Mouse (Mus musculus) heart, postnatal 0 days (tissue): ENCODE results near the gene Flnb. TPM values are rescaled to one million over a fixed set of nuclear protein-coding genes. Genes with fewer than 3 reads are reported as not detected.

Experiments used
- ATAC-seq: fragments of 200-750 bp; cut with Nextera tagmentation; 2 replicates; pipeline ENCODE4 v1.8.0; 2017; ENCODE audit warnings: low read depth, moderate number of reproducible peaks, moderate library complexity; ENCODE audit not compliant: insufficient read depth
- DNase-seq: peaks from one replicate; pipeline ENCODE4 v3.0.0-alpha.2; 2016; ENCODE audit warnings: low spot score
- H3K27ac ChIP-seq: fragments of 300-500 bp; sonication (generic); 2 replicates; pipeline ENCODE4 v1.5.1; 2014; ENCODE audit warnings: low read depth, mild to moderate bottlenecking
- H3K27me3 ChIP-seq: fragments of 300-500 bp; sonication (generic); 2 replicates; pipeline ENCODE4 v1.6.1; 2014; ENCODE audit warnings: low read length, mixed read lengths; ENCODE audit not compliant: control insufficient read depth, insufficient read depth
- H3K36me3 ChIP-seq: fragments of 300-500 bp; sonication (generic); replicated peaks from 2 replicates; pipeline ENCODE4 v1.6.1; 2014; ENCODE audit warnings: low read length, mixed read lengths; ENCODE audit not compliant: control insufficient read depth, insufficient read depth
- H3K4me1 ChIP-seq: fragments of 300-500 bp; sonication (generic); 2 replicates; pipeline ENCODE4 v1.6.1; 2014; ENCODE audit warnings: antibody characterized with exemption; ENCODE audit not compliant: control insufficient read depth, insufficient read depth
- H3K4me2 ChIP-seq: fragments of 300-500 bp; sonication (generic); 2 replicates; pipeline ENCODE4 v1.6.1; 2014; ENCODE audit warnings: low read depth, mild to moderate bottlenecking, low read length, moderate library complexity
- H3K4me3 ChIP-seq: fragments of 300-500 bp; sonication (generic); 2 replicates; pipeline ENCODE4 v1.5.1; 2014; ENCODE audit warnings: low read depth, low read length
- H3K9ac ChIP-seq: fragments of 300-500 bp; sonication (generic); replicated peaks from 2 replicates; pipeline ENCODE4 v1.6.1; 2014; ENCODE audit warnings: low read depth, low read length, mixed read lengths
- H3K9me3 ChIP-seq: fragments of 300-500 bp; sonication (generic); replicated peaks from 2 replicates; pipeline ENCODE4 v1.6.1; 2016; ENCODE audit warnings: low read length; ENCODE audit not compliant: control insufficient read depth
- CTCF ChIP-seq: IDR thresholded peaks from 2 replicates; pipeline ENCODE4 v1.5.1; 2016; ENCODE audit warnings: antibody characterized with exemption, control low read depth, low read depth
- EP300 ChIP-seq: IDR thresholded peaks from 2 replicates; pipeline ENCODE4 v1.6.1; 2016; ENCODE audit warnings: antibody characterized with exemption, low read depth
- WGBS: fragments of 180-500 bp; shearing (Covaris S2); extraction: QIAGEN DNeasy Blood & Tissue Kit; methylation state at CpG from one replicate; pipeline ENCODE4 v1.1.7; 2014; 5-methylcytosine and 5-hydroxymethylcytosine counted together
- polyA plus RNA-seq: library from polyadenylated mRNA; unstranded; fragments of >200 nt; fragmentation: Nextera tagmentation; extraction: Ambion mirVana; gene quantifications from 2 replicates; pipeline ENCODE4 v1.2.1, GENCODE M21; 2015
- total RNA-seq: library from RNA; depleted of rRNA; stranded (reverse); fragments of >200 nt; gene quantifications from 2 replicates; pipeline ENCODE4 v1.2.3, GENCODE M21; 2014; ENCODE audit warnings: low replicate concordance

The Flnb gene
- total and polyA plus RNA-seq, 2 experiments from 2014 or later: 4.0 to 40.7 TPM

DNA sequence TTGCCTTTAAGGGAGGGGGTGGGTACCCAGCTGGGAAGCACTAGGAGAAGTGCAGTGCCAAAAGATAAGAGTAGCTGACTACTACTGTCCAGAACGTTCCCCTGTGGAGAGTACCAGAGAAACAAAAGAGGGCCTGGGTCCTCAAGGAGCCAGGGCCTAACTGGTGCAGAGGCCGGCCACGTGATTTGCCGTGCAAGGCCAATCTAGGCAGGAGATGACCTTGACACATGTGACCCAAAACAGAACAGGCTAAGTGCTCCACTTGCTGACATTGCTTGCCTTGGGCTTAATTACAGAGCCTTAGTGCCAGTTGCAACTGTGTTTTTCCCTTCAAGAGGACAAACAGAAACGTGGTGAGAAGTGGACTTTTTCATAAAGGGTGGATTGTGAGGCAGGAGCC is 123.7 kb downstream of the Flnb start:
- ATAC-seq (no peak), DNase-seq (no peak)
- H3K4me3 ChIP-seq: no peak overlapping the region
- no peaks in the 10 kb centered on the region for H3K27me3 ChIP-seq
- H3K4me1 ChIP-seq: peaks cover 16% of the 10 kb centered on the region
- no peak for TF ChIP-seq CTCF
- TF ChIP-seq EP300: no peak
- no peaks in the 10 kb centered on the region for H3K9me3 ChIP-seq
- no peak overlapping the region for H3K9ac ChIP-seq
- 24% methylated on average over 5 of the region's 5 CpGs for WGBS
- H3K27ac ChIP-seq: 0 out of 2 replicates have a peak overlapping the region, but pooled peaks have one; percentile 32
- no peak overlapping the region for H3K4me2 ChIP-seq
- H3K36me3 ChIP-seq: peaks cover 39% of the 10 kb centered on the region; the same call in 1 of the 2 replicates

DNA sequence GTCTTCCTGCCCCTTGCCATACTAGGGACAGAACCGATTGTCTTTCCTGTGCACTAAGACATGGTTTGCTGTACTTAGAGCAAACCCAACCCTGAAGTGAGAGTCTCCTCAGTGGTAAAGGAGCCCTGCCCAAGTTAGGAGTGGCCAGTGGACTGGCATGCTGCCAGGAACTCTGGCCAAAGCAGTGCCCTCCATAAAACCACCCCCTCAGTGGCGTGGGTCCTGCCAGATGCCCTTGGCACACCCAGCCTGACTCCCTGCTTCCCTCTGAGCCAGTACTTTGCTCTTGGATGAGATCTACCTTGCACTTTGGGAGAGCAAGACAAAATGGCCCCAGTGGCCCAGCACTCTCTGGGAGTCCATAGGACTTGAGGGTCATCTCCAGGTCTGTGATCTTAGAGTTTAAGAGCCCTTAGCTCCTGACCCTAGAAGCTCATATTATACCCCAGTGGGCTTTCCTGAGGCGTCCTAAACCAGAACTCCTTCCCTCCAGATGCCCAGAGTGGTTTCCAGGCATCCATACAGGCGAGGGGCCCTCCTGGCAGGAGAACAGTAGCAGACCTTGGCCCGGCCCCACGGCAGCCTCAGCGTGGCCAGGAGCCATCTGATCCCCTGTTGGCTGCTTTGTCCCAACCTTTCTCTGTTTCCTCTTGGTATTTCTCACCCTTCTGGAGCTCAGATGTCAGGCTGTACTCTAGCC is 125.5 kb downstream of the Flnb start:
- Histone ChIP-seq H3K4me1 (peaks cover 16% of the 10 kb centered on the region), H3K27me3 (no peaks in the 10 kb centered on the region), H3K4me2 (no peak overlapping the region), H3K27ac (no peak overlapping the region), H3K4me3 (no peak overlapping the region), H3K9me3 (no peaks in the 10 kb centered on the region), H3K9ac (no peak overlapping the region), H3K36me3 (peaks cover 42% of the 10 kb centered on the region; the same call in 1 of the 2 replicates)
- TF ChIP-seq CTCF (no peak), EP300 (no peak)
- DNase-seq: no peak
- ATAC-seq: peak; percentile 56
- WGBS: 56% methylated on average over 7 of the region's 7 CpGs

DNA sequence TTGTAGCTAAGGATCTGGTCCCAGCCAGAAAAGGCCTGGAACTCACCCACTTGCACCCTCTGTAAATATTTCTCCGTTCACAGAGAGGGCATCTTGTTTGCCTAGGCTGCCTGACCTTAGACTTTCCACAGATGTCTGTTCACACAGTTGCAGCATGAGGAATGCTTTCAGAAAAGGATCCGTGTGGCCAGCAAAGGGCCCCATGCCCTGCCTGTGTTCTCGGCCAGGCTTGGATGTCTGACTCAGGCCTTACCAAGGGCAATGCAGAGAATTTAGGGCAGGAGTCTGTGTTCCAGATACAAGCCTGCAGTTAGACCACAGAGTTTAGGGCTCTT is 126.0 kb downstream of the Flnb start:
- H3K27me3 ChIP-seq: no peaks in the 10 kb centered on the region
- WGBS: 51% methylated on average over 3 of the region's 3 CpGs
- H3K36me3 ChIP-seq: peaks cover 40% of the 10 kb centered on the region; the same call in 1 of the 2 replicates
- no peak overlapping the region for H3K9ac ChIP-seq
- no peaks in the 10 kb centered on the region for H3K9me3 ChIP-seq
- H3K4me3 ChIP-seq: no peak overlapping the region
- H3K4me2 ChIP-seq: no peak overlapping the region
- H3K27ac ChIP-seq: no peak overlapping the region
- peaks cover 16% of the 10 kb centered on the region for H3K4me1 ChIP-seq
- ATAC-seq (no peak), DNase-seq (no peak)
- TF ChIP-seq CTCF (no peak), EP300 (no peak)

DNA sequence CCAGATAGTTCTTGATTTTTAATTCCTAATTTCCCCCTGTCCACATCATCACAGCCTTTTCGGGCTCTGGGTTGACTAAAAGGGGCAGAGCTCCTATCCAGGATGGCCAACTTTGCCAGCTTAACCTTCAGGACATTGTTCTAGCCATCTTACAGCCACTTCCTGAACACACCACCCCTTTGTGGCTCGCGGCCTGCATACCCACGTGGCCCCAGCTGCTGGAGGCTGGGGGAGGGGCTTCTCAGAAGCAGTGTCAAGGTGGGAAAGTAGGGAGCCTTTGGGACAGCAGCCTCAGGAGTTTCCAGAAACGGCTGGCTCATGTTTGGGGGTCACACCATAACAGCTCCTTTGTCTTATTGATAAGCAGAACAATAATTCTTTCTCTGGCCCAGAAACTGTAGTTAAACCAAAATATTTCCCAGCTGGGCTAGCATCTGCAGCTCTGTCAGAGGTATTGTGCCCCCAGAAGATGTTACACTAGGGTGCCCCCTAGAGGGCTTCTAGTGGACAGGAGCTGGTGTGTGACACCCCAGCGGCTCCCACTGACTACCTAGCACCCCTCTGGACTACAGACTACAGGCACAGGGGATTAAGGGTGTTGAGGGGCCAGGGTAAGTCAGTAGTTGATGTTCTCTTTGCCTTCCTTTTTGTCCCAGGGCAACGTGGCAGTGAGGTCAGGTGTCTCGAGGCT is 126.7 kb downstream of the Flnb start:
- Histone ChIP-seq H3K4me1 (peaks cover 16% of the 10 kb centered on the region), H3K4me2 (no peak overlapping the region), H3K4me3 (no peak overlapping the region), H3K9ac (no peak overlapping the region), H3K36me3 (peaks cover 36% of the 10 kb centered on the region; the same call in 1 of the 2 replicates), H3K27ac (no peak overlapping the region), H3K27me3 (no peaks in the 10 kb centered on the region), H3K9me3 (no peaks in the 10 kb centered on the region)
- DNase-seq (no peak), ATAC-seq (no peak)
- TF ChIP-seq CTCF (0 out of 2 replicates have a peak, but pooled peaks have one; percentile 7), EP300 (no peak)
- 59% methylated on average over 8 of the region's 8 CpGs for WGBS

DNA sequence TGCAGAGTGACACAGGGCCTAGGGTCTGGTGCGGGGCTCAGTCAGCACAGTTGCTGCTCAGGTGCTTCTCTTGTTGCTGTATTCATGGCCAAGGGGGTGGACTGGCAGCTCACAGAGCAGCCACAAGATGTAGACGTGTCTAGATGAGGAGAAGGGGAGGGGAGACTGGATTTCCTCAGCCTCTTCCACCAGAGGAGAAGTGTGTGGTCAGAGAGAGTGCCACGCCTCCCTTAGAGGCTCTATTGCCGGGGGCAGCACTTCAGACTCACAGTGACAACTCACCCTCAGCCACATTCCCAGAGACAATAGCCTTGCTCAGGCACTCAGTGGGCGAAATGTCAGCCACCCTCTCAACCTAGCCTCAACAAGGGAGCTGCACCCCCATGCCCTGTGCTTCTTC is 127.5 kb downstream of the Flnb start:
- H3K4me2 ChIP-seq: no peak overlapping the region
- peaks cover 16% of the 10 kb centered on the region for H3K4me1 ChIP-seq
- no peak overlapping the region for H3K4me3 ChIP-seq
- H3K9ac ChIP-seq: no peak overlapping the region
- H3K9me3 ChIP-seq: no peaks in the 10 kb centered on the region
- peaks cover 33% of the 10 kb centered on the region; the same call in 1 of the 2 replicates for H3K36me3 ChIP-seq
- 76% methylated on average over 5 of the region's 5 CpGs for WGBS
- TF ChIP-seq EP300: no peak
- no peak for TF ChIP-seq CTCF
- no peak for DNase-seq
- H3K27me3 ChIP-seq: no peaks in the 10 kb centered on the region
- ATAC-seq: no peak
- H3K27ac ChIP-seq: no peak overlapping the region
